Mouse (Mus musculus) olfactory bulb, adult 2 months (tissue): ENCODE measurements around the gene Gm20518.

Experiments used
- CTCF ChIP-seq: fragments of 200-500 bp; IDR thresholded peaks from 2 replicates; pipeline ENCODE4 v1.5.1; 2012; ENCODE audit warnings: low read depth, mild to moderate bottlenecking, low read length, moderate library complexity; ENCODE audit not compliant: insufficient read depth
- POLR2A ChIP-seq: fragments of 200-500 bp; IDR thresholded peaks from 2 replicates; pipeline ENCODE4 v1.6.1; 2012; ENCODE audit warnings: mild to moderate bottlenecking, low read depth, low read length, moderate library complexity; ENCODE audit not compliant: insufficient read depth

GRCm38 (mm10) chr16:17871248-17871647 is 20.2 kb downstream of the Gm20518 start:
- TF ChIP-seq CTCF: no peak
- TF ChIP-seq POLR2A: no peak
